ENCODE assay signal across 28 mouse cellular contexts in the genomic region with DNA sequence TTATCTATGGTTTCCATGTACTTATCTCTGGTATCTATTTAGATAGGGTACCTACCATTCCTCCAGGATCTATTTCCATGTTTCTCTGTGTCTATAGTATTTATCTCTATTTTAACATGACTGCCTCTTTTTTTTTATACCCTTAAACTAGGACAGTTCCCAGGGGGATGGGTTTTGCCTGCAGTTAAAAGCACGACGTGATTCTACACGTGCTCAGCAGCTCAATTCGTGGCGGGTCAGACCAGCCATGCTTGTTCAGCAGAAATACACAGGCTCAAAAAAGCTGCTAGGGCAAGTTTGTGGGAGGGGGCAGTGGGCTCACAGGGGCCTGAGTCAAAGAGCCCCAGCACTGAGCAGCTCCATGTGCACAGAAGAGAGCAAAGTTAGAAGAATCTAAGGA.
DNase-seq lines count a peak whose midpoint lies in the region; ATAC-seq and TF ChIP-seq lines count a peak whose summit lies in the region.
"Had no signal": no experiment of that assay in that cellular context is flagged by ENCODE, and none has a peak within 500 bp of the region (broad histone marks: within the 10 kb centered on the region; RNA-seq: fewer than 3 reads in every experiment).

No protein-coding gene starts in this region.

- H3K27me3 ChIP-seq in embryonic facial prominence, embryonic 14.5 days (replicated peaks; ENCODE audit: control insufficient read depth, insufficient read depth, low read length): no peaks in the 10 kb centered on the region
- no peaks in the 10 kb centered on the region for H3K27me3 ChIP-seq in embryonic facial prominence, embryonic 10.5 days (replicated peaks; ENCODE audit: low read depth, poor library complexity, severe bottlenecking)
- no peaks in the 10 kb centered on the region for H3K27me3 ChIP-seq in midbrain, postnatal 0 days (ENCODE audit: insufficient read depth, low read length)
- no peaks in the 10 kb centered on the region for H3K27me3 ChIP-seq in midbrain, embryonic 13.5 days
- H3K27me3 ChIP-seq: CH12.LX; embryonic facial prominence, embryonic 15.5 days; heart, embryonic 13.5 days; hindbrain, embryonic 12.5 days; hindbrain, embryonic 15.5 days; intestine, embryonic 15.5 days had no signal

- no peaks in the 10 kb centered on the region for H3K9me3 ChIP-seq in embryonic facial prominence, embryonic 14.5 days (ENCODE audit: control insufficient read depth, low read length)
- no peaks in the 10 kb centered on the region for H3K9me3 ChIP-seq in embryonic facial prominence, embryonic 10.5 days
- no peaks in the 10 kb centered on the region for H3K9me3 ChIP-seq in midbrain, postnatal 0 days (ENCODE audit: low read length)
- no peaks in the 10 kb centered on the region for H3K9me3 ChIP-seq in midbrain, embryonic 13.5 days
- H3K9me3 ChIP-seq: embryonic facial prominence, embryonic 15.5 days; heart, embryonic 13.5 days; hindbrain, embryonic 12.5 days; hindbrain, embryonic 15.5 days; intestine, embryonic 15.5 days had no signal

- ATAC-seq in embryonic facial prominence, embryonic 14.5 days (ENCODE audit: low read depth): no peak
- no peak for ATAC-seq in midbrain, postnatal 0 days (ENCODE audit: low FRiP score)
- ATAC-seq in midbrain, embryonic 13.5 days: no peak
- ATAC-seq: forebrain, embryonic 14.5 days; forebrain, postnatal 0 days; intestine, embryonic 15.5 days had no signal

- no peak for TF ChIP-seq CTCF in layer of hippocampus, adult 2 months (conservative IDR thresholded peaks at IDR 0.05)
- TF ChIP-seq CTCF in midbrain, postnatal 0 days (IDR thresholded peaks at IDR 0.05): no peak
- TF ChIP-seq CTCF in brain, embryonic 14.5 days (IDR thresholded peaks at IDR 0.05; ENCODE audit: borderline replicate concordance, extremely low read depth, insufficient read depth, insufficient read length): no peak

- no peak overlapping the region for H3K9ac ChIP-seq in embryonic facial prominence, embryonic 14.5 days (ENCODE audit: low read depth, low read length)
- H3K9ac ChIP-seq in midbrain, postnatal 0 days (replicated peaks; ENCODE audit: low read length, poor library complexity, severe bottlenecking): no peak overlapping the region
- no peak overlapping the region for H3K9ac ChIP-seq in midbrain, embryonic 13.5 days (replicated peaks)
- H3K9ac ChIP-seq: embryonic facial prominence, embryonic 15.5 days; forebrain, postnatal 0 days; heart, embryonic 13.5 days; hindbrain, embryonic 12.5 days; hindbrain, embryonic 15.5 days; intestine, embryonic 15.5 days had no signal

- H3K36me3 ChIP-seq in embryonic facial prominence, embryonic 14.5 days (ENCODE audit: control insufficient read depth, insufficient read depth, low read length): no peaks in the 10 kb centered on the region
- no peaks in the 10 kb centered on the region for H3K36me3 ChIP-seq in embryonic facial prominence, embryonic 10.5 days (replicated peaks)
- H3K36me3 ChIP-seq in midbrain, postnatal 0 days (ENCODE audit: insufficient read depth, low read length): 0 out of 2 replicates have a peak, but pooled peaks cover 4% of the 10 kb centered on the region
- H3K36me3 ChIP-seq in midbrain, embryonic 13.5 days: no peaks in the 10 kb centered on the region
- H3K36me3 ChIP-seq: embryonic facial prominence, embryonic 15.5 days; G1E; heart, embryonic 13.5 days; hindbrain, embryonic 12.5 days; hindbrain, embryonic 15.5 days; intestine, embryonic 15.5 days had no signal

- 56% methylated on average over 5 of the region's 5 CpGs for WGBS in embryonic facial prominence, embryonic 14.5 days
- whole genome bisulfite sequencing in embryonic facial prominence, embryonic 10.5 days: 85% methylated on average over 5 of the region's 5 CpGs
- 58% methylated on average over 5 of the region's 5 CpGs for WGBS in midbrain, postnatal 0 days
- WGBS in midbrain, embryonic 13.5 days: 74% methylated on average over 5 of the region's 5 CpGs

- no peak overlapping the region for H3K27ac ChIP-seq in embryonic facial prominence, embryonic 14.5 days (replicated peaks; ENCODE audit: low read depth, low read length)
- H3K27ac ChIP-seq in embryonic facial prominence, embryonic 10.5 days (replicated peaks): no peak overlapping the region
- H3K27ac ChIP-seq in layer of hippocampus, adult 2 months: peak overlapping the region; percentile 43; the same call in 1 of the 2 replicates
- no peak overlapping the region for H3K27ac ChIP-seq in midbrain, postnatal 0 days (ENCODE audit: low read depth, low read length)
- no peak overlapping the region for H3K27ac ChIP-seq in midbrain, embryonic 13.5 days
- H3K27ac ChIP-seq: embryonic facial prominence, embryonic 15.5 days; gastrocnemius, adult 2 months; heart, embryonic 13.5 days; hindbrain, embryonic 12.5 days; hindbrain, embryonic 15.5 days; intestine, embryonic 15.5 days had no signal

- DNase-seq in embryonic facial prominence, embryonic 14.5 days (ENCODE audit: low spot score): peak; percentile 8
- DNase-seq in embryonic facial prominence, embryonic 10.5 days (ENCODE audit: low spot score): no peak
- DNase-seq in layer of hippocampus, adult 2 months (ENCODE audit: low spot score in 2 of 2): no peak
- DNase-seq in layer of hippocampus, postnatal 25 days (ENCODE audit: extremely low spot score in 1 of 2, low spot score in 1 of 2): no peak
- peak; percentile 62 for DNase-seq in midbrain, postnatal 0 days (ENCODE audit: low spot score)
- peak; percentile 41 for DNase-seq in brain, embryonic 14.5 days (ENCODE audit: low read depth)
- DNase-seq: adrenal gland, adult 2 months; adrenal gland, postnatal 14 days; B cell, adult 2 months; cerebellum, adult 18-20 months; cerebellum, adult 9-11 months; cerebellum, postnatal 36 days; embryo, embryonic 11 days; forebrain, postnatal 0 days; gastrocnemius, adult 2 months; gastrocnemius, postnatal 14 days; heart, adult 18-20 months; heart, postnatal 14 days; heart, postnatal 4 days had no signal

- TF ChIP-seq POLR2A in brain, embryonic 14.5 days (IDR thresholded peaks at IDR 0.05; ENCODE audit: borderline replicate concordance, extremely low read depth, insufficient read depth, insufficient read length, poor library complexity, severe bottlenecking): no peak

- no peaks in the 10 kb centered on the region for H3K4me1 ChIP-seq in embryonic facial prominence, embryonic 14.5 days (ENCODE audit: control insufficient read depth, insufficient read depth, low read length)
- H3K4me1 ChIP-seq in embryonic facial prominence, embryonic 10.5 days: no peaks in the 10 kb centered on the region
- no peaks in the 10 kb centered on the region for H3K4me1 ChIP-seq in midbrain, postnatal 0 days (ENCODE audit: insufficient read depth, low read length)
- no peaks in the 10 kb centered on the region for H3K4me1 ChIP-seq in midbrain, embryonic 13.5 days (replicated peaks)
- H3K4me1 ChIP-seq: embryonic facial prominence, embryonic 15.5 days; heart, embryonic 13.5 days; hindbrain, embryonic 12.5 days; hindbrain, embryonic 15.5 days; intestine, embryonic 15.5 days had no signal

- H3K4me3 ChIP-seq in embryonic facial prominence, embryonic 14.5 days (ENCODE audit: low read depth, low read length): no peak overlapping the region
- H3K4me3 ChIP-seq in embryonic facial prominence, embryonic 10.5 days: no peak overlapping the region
- no peak overlapping the region for H3K4me3 ChIP-seq in layer of hippocampus, adult 2 months
- H3K4me3 ChIP-seq in midbrain, postnatal 0 days (ENCODE audit: low read depth, low read length): no peak overlapping the region
- no peak overlapping the region for H3K4me3 ChIP-seq in midbrain, embryonic 13.5 days (replicated peaks)
- H3K4me3 ChIP-seq: embryonic facial prominence, embryonic 15.5 days; gastrocnemius, adult 2 months; heart, embryonic 13.5 days; hindbrain, embryonic 12.5 days; hindbrain, embryonic 15.5 days; intestine, embryonic 15.5 days had no signal

- H3K4me2 ChIP-seq in embryonic facial prominence, embryonic 14.5 days (ENCODE audit: low read depth, low read length): no peak overlapping the region
- no peak overlapping the region for H3K4me2 ChIP-seq in midbrain, postnatal 0 days (ENCODE audit: low read depth, low read length, poor library complexity, severe bottlenecking)
- no peak overlapping the region for H3K4me2 ChIP-seq in midbrain, embryonic 13.5 days (replicated peaks)
- H3K4me2 ChIP-seq: embryonic facial prominence, embryonic 15.5 days; heart, embryonic 13.5 days; hindbrain, embryonic 12.5 days; hindbrain, embryonic 15.5 days; intestine, embryonic 15.5 days had no signal

Comparison
In these comparisons a context has a peak if more than half of its experiments do, and no peak if none do; other contexts are left out.
1. DNase-seq: peak in embryonic facial prominence, embryonic 14.5 days (single experiment), midbrain, postnatal 0 days (single experiment) and brain, embryonic 14.5 days (single experiment); none in embryonic facial prominence, embryonic 10.5 days (single experiment), layer of hippocampus, adult 2 months (0 of 2) and layer of hippocampus, postnatal 25 days (0 of 2).